Mouse (Mus musculus): ENCODE data around the gene Acvr1. TPM values are rescaled to one million over a fixed set of nuclear protein-coding genes. Genes with fewer than 3 reads are reported as not detected.

The Acvr1 gene
- under 1 TPM in 1 of 2 experiments, not detected in 1; 0.17 TPM for polyA plus RNA-seq (2017; shearing (Covaris generic))

DNA sequence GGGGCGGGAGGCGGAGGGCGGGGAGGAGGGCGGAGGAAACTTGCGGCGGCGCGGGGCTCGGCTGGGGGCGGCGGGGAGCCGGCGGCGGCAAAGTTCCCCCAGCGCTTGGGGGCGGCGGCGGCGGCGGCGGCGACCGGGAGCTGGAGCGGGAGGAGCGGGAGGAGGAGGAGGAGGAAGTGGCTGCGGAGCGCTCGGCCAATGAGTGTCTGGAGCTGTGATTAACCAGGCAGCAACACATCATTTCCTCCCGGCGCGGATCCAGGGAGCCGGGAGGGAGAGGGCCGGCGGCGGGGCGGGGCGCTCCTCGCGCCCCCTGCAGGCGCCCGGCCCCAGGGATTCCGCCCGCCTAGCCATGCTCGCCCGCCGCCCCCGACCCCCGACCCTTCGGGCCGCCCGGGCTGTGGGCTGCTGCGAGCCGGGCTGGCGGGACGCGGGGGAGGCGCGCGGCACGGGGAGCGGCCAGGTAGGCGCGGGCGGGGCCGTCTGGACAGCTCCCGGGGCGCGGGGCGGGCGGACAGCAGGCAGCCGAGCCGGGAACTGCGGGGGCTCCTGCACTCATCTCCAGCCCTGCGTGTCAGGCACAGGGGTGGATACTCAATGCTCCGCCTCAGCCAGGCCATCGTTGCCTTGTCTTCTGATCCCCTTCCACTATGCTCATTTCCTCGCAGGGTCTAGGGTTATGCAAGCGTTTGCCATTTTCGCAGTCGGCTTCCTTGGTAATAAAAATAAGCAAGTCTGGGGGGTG lies at the start of gene Acvr1, which contains the start of gene Upp2:
Gene Acvr1 (minus strand): TSS at position 92 of the 745 bp plus-strand sequence.
Gene Upp2 (plus strand): TSS at position 233 of the 745 bp plus-strand sequence.
- ATAC-seq, result peak; percentile 62

- ATAC-seq, result no peak
Measured at GRCm38 (mm10) chr2:58615766-58616165, 48.8 kb upstream of the Acvr1 start.

DNA sequence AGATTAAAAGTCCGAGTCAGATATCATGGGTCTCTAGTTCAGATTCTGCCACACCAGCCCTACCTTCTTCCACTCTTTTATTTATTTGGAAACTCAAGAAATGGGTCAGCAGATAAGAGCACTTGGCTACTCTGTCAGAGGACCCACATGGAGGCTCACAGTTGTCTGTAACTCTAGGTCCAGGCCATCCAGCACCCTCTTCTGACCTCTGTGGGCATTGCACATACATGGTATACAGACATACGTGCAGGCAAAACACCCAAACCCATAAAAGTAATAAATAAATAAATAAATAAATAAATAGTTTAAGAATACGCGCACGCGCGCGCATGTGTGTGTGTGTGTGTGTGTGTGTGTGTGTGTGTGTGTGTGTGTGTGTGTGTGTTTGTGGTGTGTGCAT lies 47.9 kb upstream of the Acvr1 start:
- ATAC-seq, result no peak

DNA sequence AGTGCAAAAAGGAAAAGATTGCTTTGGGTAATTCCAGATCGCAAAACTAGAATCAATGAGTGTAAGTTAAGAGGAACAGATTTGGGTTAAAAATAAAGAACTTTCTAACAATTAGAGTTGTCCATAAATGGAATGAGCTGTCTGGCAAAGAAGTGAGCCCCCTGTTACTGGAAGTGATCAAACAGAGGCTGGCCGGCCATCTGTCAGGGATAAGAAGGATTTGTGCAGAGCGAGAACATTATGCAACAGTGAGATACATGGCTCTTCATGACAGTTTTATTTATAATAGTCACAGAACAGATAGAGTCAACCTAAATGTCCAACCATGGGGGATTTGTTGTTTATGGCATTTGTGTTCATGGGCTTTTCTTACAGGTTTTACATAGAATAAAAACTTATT lies 46.8 kb upstream of the Acvr1 start:
- no peak for ATAC-seq

DNA sequence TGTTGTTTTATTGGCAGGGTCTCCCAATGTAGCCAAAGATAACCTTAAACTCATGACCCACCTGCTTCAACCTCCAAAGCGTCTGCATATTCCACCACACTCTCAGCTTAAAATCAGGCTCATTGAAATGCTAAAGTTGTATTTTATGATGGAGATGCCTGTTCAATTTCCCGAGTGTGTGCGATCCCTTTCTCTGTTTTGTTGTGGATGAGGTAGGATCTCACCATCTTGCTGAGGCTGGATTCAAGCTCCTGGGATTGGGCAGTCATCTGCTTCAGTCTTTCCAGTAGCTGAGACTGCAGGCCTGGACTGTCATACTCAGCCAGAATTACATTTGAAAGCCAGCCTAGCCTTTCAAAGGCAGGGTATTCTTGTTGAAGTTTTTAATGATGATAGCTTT lies 37.8 kb upstream of the Acvr1 start:
- no peak for ATAC-seq

GRCm38 (mm10) chr2:58603379-58603778 lies 36.4 kb upstream of the Acvr1 start:
- no peak for ATAC-seq

DNA sequence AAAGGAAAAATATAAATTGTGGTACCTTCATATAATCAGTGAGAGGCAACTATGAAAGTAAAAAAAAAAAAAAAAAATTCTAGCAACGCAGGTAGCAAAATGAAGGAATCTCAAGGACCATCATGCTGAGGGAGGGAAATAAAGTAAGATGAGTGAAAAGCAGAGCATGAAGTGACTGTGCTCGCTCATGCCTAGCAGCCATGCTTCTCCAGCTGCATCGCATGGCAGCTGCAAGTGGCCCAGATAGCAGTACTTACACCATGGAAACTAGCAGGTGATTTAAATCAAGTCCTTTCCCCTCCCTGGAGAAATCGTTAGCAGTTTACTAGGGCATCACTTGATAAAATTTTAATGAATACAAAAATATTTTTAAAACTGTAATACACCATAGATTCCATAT lies 34.4 kb upstream of the Acvr1 start:
- ATAC-seq, result no peak

GRCm38 (mm10) chr2:58599639-58600038 lies 32.7 kb upstream of the Acvr1 start:
- no peak for ATAC-seq

DNA sequence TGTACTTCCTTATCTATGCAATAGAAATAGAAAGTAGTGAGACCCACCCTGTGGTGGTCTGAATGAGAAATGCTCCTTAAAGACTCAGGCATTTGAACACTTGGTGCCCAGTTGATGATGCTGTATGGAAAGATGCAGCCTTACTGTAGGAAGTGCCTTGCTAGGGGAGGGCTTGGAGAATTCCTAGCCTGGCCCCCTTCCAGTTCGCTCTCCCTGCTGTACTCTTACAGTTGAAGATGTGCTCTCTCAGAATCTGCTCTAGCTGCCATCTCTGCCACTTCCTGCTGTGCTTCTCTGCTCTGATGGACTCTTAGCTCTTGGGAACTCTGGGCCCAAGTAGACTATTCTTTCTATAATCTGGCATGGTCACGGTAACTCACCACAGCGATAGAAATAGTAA lies 30.6 kb upstream of the Acvr1 start:
- ATAC-seq, result no peak

- ATAC-seq, result no peak
Measured at GRCm38 (mm10) chr2:58596774-58597342, 29.9 kb upstream of the Acvr1 start.

GRCm38 (mm10) chr2:58595350-58595749 lies 28.4 kb upstream of the Acvr1 start:
- no peak for ATAC-seq

DNA sequence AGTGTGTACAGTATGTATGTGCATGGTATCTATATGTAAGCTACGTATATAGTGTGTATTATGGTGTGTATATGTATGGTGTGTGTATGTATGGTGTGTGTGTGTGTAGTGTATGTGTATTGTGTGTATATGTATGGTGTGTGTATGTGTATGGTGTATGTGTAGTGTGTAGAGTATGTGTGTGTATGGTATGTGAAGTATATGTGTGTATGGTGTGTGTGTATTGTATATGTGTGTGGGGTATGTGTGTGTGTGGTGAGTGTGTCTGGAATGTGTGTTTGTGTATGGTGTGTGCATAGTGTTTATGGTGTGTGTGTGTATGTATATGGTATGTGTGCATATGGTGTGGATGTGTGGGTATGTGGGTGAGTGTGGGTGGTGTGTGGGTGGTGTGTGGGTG lies 23.1 kb upstream of the Acvr1 start:
- ATAC-seq, result no peak

DNA sequence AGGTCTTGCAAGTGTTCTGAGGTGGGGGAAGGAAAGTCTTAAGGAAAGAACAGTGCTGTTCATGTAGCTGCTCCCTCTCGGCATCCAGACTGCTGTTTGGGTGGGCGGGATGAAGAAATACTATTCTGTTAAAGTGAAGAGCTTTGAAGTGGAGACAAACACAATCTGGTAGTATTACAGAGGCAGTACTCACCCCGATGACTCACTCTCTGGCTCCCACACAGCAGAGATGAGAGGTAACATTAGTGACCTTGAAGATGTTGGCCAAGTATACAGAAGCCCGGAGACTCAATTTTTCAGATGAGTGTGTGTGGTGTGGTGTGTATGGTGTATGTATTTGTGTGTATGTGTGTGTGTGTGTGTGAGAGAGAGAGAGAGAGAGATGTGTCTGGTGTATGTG lies 22.7 kb upstream of the Acvr1 start:
- ATAC-seq, result no peak

DNA sequence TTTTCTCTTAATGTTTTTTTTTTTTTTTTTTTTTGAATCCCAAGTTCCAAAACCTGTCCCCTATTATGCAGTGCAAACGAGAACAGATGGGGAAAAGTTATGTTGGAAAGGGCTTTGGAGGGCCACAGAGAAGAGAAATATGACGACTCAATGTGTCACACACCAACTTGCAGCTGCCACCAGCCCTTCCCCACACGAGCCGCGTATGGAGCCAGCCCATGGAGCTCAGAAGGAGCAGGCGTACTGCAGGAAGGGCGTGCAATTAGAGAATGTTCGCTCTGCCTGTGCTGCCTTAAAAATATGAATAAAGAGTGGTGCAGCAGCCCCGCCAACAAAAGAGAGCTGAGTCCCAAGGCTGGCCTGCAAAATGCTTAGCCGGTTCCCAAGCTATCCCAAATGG lies 19.4 kb upstream of the Acvr1 start:
- ATAC-seq, result no peak

DNA sequence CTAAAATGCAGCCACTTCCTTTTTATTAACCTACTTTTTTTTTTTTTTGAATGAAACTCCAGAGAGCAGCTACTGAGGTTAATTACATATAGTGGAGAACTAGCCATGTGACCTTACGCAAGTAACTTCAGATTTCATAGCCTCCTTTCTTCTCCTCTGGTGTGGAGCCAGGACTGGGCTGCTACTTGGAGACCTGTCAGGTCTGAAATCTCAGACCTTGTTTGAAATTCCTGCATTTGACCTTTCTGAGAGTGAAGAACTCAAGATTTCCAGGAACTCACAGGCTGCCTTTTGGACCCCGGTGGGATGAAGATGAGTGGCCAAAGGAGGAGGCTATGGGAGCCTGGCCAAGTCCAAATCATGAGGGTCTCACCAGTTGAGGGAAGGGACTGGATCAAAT lies 7.2 kb upstream of the Acvr1 start:
- ATAC-seq, result no peak

GRCm38 (mm10) chr2:58568841-58569645 lies 2.1 kb upstream of the Acvr1 start:
- no peak for ATAC-seq

- no peak for ATAC-seq
Measured at GRCm38 (mm10) chr2:58567866-58568719, 1.1 kb upstream of the Acvr1 start.

- ATAC-seq, result peak; percentile 54
Measured at GRCm38 (mm10) chr2:58566410-58567065, 419 bp downstream of the Acvr1 start.

- ATAC-seq, result no peak
Measured at GRCm38 (mm10) chr2:58566049-58566409, 928 bp downstream of the Acvr1 start.

DNA sequence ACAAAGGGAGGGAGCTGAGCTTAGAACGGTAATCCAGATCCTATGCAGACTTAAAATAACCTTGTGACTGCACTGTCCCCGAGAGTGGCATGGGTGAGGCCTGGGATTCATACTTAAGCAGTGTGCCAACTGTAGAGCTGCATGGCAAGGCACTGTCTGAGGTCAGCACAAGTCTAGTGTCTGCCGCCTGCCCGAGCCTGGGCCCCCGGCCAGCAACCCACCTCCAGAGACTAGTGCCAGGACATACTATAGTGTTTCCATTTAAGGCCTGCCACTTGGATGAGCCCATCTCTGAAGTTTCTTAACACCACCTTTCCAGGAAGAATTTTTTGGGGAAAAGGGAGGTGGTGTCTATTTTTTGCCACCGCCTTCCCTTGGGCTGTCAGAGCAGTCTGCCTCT lies 1.7 kb downstream of the Acvr1 start:
- no peak for ATAC-seq

DNA sequence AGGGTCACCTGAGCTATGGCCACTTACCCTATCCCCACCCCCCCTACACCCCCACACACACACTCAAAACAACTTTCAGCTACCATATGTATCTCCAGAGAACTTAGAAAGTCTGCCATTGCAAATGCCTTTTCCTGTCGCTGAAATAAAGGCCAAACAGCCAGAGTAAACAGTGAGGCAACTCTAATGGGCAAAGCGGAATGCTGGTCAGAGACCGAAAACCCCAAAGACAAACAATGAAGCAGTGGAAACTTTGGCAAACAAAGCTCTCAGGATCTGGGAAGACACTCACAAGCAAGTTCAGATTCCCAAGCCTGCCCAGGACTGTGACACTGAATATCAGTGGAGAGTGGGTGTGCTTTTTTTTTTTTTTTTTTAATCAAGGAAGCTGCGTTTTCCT lies 4.8 kb downstream of the Acvr1 start:
- ATAC-seq, result no peak
